Mouse (Mus musculus) testis, adult 2 months (tissue): Measurements from ENCODE around the gene Dus2.

Experiments used
- CTCF ChIP-seq: fragments of 200-500 bp; IDR thresholded peaks from 2 replicates; pipeline ENCODE4 v1.5.1; 2012; ENCODE audit warnings: low read depth, mild to moderate bottlenecking, inconsistent platforms, low read length, moderate library complexity; ENCODE audit not compliant: control insufficient read depth, insufficient read depth, insufficient replicate concordance
- POLR2A ChIP-seq: fragments of 200-500 bp; IDR thresholded peaks from 2 replicates; pipeline ENCODE4 v1.6.1; 2012; ENCODE audit warnings: low read depth, mild to moderate bottlenecking, inconsistent platforms, low read length, moderate library complexity; ENCODE audit not compliant: control insufficient read depth

- TF ChIP-seq CTCF (no peak), POLR2A (no peak; the same call in 1 of the 2 replicates)
Measured at GRCm38 (mm10) chr8:105965266-105965904, 25.8 kb upstream of the Dus2 start.
